Mouse (Mus musculus) cerebellum, adult 9-11 months (tissue): ENCODE measurements around the gene Gm13697.

Source experiments
- DNase-seq: peaks from one replicate; pipeline ENCODE4 v3.0.0; 2022

The Gm13697 gene

GRCm38 (mm10) chr2:84035997-84036396 lies 51.5 kb downstream of the Gm13697 start:
- no peak for DNase-seq
